Comparison of ENCODE assay signal across 8 mouse cellular contexts in the genomic region with DNA sequence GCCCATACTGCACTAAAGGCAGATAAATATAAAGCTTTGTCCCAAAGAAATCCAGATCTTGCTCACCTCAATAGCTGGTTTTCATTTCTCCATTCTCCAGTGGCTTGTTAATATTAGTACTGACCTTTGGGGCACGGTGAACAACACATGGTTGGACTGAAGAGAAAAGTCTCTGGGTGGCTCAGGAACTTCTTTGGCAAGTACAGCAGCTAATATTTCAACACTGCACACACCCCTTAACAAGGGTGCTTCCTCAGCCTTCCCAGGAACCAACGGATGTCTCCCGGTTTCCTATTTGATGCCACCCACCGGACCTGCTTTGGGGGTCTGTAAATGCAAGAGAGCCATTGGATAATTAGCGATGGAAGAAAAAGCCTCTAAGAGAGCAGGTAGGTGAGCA. TPM values are rescaled to one million over a fixed set of nuclear protein-coding genes. Genes with fewer than 3 reads are reported as not detected.
A peak's percentile ranks its signal among the peaks of the same experiment; 100 is the strongest.
DNase-seq lines count a peak whose midpoint lies in the region; ATAC-seq and TF ChIP-seq lines count a peak whose summit lies in the region.

A gene (minus strand): TSS at position 173 of the 400 bp plus-strand sequence.

- 0 out of 2 replicates have a peak, but pooled peaks cover 2% of the 10 kb centered on the region for H3K79me2 ChIP-seq in liver, adult 2 months (ENCODE audit: control insufficient read depth, insufficient read depth, low read length)

- peak within 1 kb of the TSS; percentile 7 for H3K4me3 ChIP-seq in liver, adult 2 months (ENCODE audit: insufficient read depth, low read depth, low read length)
- H3K4me3 ChIP-seq in bone marrow, adult 2 months (replicated peaks; ENCODE audit: control insufficient read depth, low read depth, low read length) = no peak within 1 kb of the TSS
- no peak within 1 kb of the TSS; the same call in 1 of the 2 replicates for H3K4me3 ChIP-seq in hindbrain, embryonic 11.5 days (ENCODE audit: low read depth, low read length)
- H3K4me3 ChIP-seq in liver, embryonic 15.5 days (replicated peaks) = peak within 1 kb of the TSS; percentile 70

- no peak for TF ChIP-seq CTCF in liver, adult 2 months (IDR thresholded peaks at IDR 0.05; ENCODE audit: low read depth, low read length)
- TF ChIP-seq CTCF in bone marrow, adult 2 months (IDR thresholded peaks at IDR 0.05; ENCODE audit: control insufficient read depth, insufficient read depth, low read length) = no peak

- TF ChIP-seq POLR2A in liver, adult 2 months (IDR thresholded peaks at IDR 0.05; ENCODE audit: extremely low read depth, insufficient read depth, low read length) = no peak
- TF ChIP-seq POLR2A in bone marrow, adult 2 months (IDR thresholded peaks at IDR 0.05; ENCODE audit: borderline replicate concordance, control insufficient read depth, low read depth, low read length) = no peak

- H3K4me2 ChIP-seq in hindbrain, embryonic 11.5 days (replicated peaks; ENCODE audit: low read depth, low read length) = no peak within 1 kb of the TSS
- peak within 1 kb of the TSS; percentile 80 for H3K4me2 ChIP-seq in liver, embryonic 15.5 days

- H3K9ac ChIP-seq in liver, adult 2 months (ENCODE audit: low read depth, low read length) = no peak within 1 kb of the TSS
- H3K9ac ChIP-seq in hindbrain, embryonic 11.5 days (ENCODE audit: low read depth, low read length) = no peak within 1 kb of the TSS
- H3K9ac ChIP-seq in liver, embryonic 15.5 days = no peak within 1 kb of the TSS

- no peaks in the 10 kb centered on the region for H3K27me3 ChIP-seq in liver, adult 2 months (ENCODE audit: control insufficient read depth, insufficient read depth, low read length)
- no peaks in the 10 kb centered on the region for H3K27me3 ChIP-seq in hindbrain, embryonic 11.5 days (ENCODE audit: control insufficient read depth, insufficient read depth, low read length)
- H3K27me3 ChIP-seq in liver, embryonic 15.5 days = no peaks in the 10 kb centered on the region

- 21% methylated on average over 5 of the region's 5 CpGs for WGBS in liver, adult 2 months
- 70% methylated on average over 5 of the region's 5 CpGs for WGBS in bone marrow, adult 2 months
- WGBS in hindbrain, embryonic 11.5 days = 81% methylated on average over 5 of the region's 5 CpGs
- 77% methylated on average over 5 of the region's 5 CpGs for WGBS in liver, embryonic 15.5 days (ENCODE audit: insufficient replicate concordance)

- peak; percentile 74 for DNase-seq in liver, adult 2 months (ENCODE audit: extremely low read depth, low read depth, low spot score)
- no peak for DNase-seq in liver
- no peak for DNase-seq in hindbrain, embryonic 11.5 days (ENCODE audit: low spot score)
- no peak for DNase-seq in right cerebral cortex, postnatal 4 days
- DNase-seq in embryo, embryonic 11 days = no peak

- H3K9me3 ChIP-seq in hindbrain, embryonic 11.5 days (ENCODE audit: control insufficient read depth, low read length) = no peaks in the 10 kb centered on the region
- H3K9me3 ChIP-seq in liver, embryonic 15.5 days (replicated peaks) = no peaks in the 10 kb centered on the region

- peaks cover 6% of the 10 kb centered on the region; the same call in 1 of the 2 replicates for H3K4me1 ChIP-seq in liver, adult 2 months (ENCODE audit: control insufficient read depth, insufficient read depth, low read length)
- H3K4me1 ChIP-seq in bone marrow, adult 2 months (ENCODE audit: control insufficient read depth, insufficient read depth, low read length) = no peaks in the 10 kb centered on the region
- H3K4me1 ChIP-seq in hindbrain, embryonic 11.5 days (replicated peaks; ENCODE audit: control insufficient read depth, insufficient read depth, low read length) = no peaks in the 10 kb centered on the region
- H3K4me1 ChIP-seq in liver, embryonic 15.5 days (replicated peaks) = peaks cover 28% of the 10 kb centered on the region

- no peak for ATAC-seq in hindbrain, embryonic 11.5 days (ENCODE audit: low FRiP score)
- no peak for ATAC-seq in liver, embryonic 15.5 days (ENCODE audit: insufficient read depth)
- ATAC-seq in granulocyte monocyte progenitor cell, adult 5-6 weeks (replicated peaks; ENCODE audit: poor library complexity, severe bottlenecking) = no peak

- H3K36me3 ChIP-seq in liver, adult 2 months (ENCODE audit: control insufficient read depth, insufficient read depth, low read length) = no peaks in the 10 kb centered on the region
- H3K36me3 ChIP-seq in hindbrain, embryonic 11.5 days (ENCODE audit: control insufficient read depth, insufficient read depth, low read length) = no peaks in the 10 kb centered on the region
- peaks cover 8% of the 10 kb centered on the region for H3K36me3 ChIP-seq in liver, embryonic 15.5 days (replicated peaks)

- peak within 1 kb of the TSS; percentile 55 for H3K27ac ChIP-seq in liver, adult 2 months (replicated peaks; ENCODE audit: insufficient read depth, low read depth, low read length)
- H3K27ac ChIP-seq in bone marrow, adult 2 months (ENCODE audit: control insufficient read depth, insufficient read depth, low read depth, low read length, poor library complexity) = no peak within 1 kb of the TSS
- no peak within 1 kb of the TSS for H3K27ac ChIP-seq in hindbrain, embryonic 11.5 days (ENCODE audit: low read depth, low read length)
- peak within 1 kb of the TSS; percentile 93 for H3K27ac ChIP-seq in liver, embryonic 15.5 days (replicated peaks)

RNA-seq across cellular contexts. Expression of the gene that starts here (rescaled TPM):
- 9.3 and 10.7 TPM in 2 replicates for total RNA-seq in liver, adult 2 months (2014; rRNA removed)
- polyA plus RNA-seq in liver, adult 2 months (2012; rRNA removed) = 5.6 and 5.7 TPM in 2 replicates
- polyA plus RNA-seq in bone marrow, adult 2 months (2011; ENCODE audit: insufficient read depth, insufficient read length, low replicate concordance, missing spikeins) = 5.3 and 20.0 TPM in 2 replicates
- 22.8 and 26.8 TPM in 2 replicates for polyA plus RNA-seq in hindbrain, embryonic 11.5 days (2014; fragmentation: Nextera tagmentation; extraction: Ambion mirVana)
- 11.1 and 12.4 TPM in 2 replicates for polyA plus RNA-seq in liver, embryonic 15.5 days (2015; fragmentation: Nextera tagmentation; extraction: Ambion mirVana)
- total RNA-seq in granulocyte monocyte progenitor cell, adult 5-6 weeks (2014; fragmentation: Nextera tagmentation) = 21.4 and 25.4 TPM in 2 replicates
- 6.3 and 7.5 TPM in 2 replicates for total RNA-seq in granulocyte monocyte progenitor cell, adult 5-6 weeks (2017)

Comparison
In these comparisons a context has a peak if more than half of its experiments do, and no peak if none do; other contexts are left out.
1. H3K27ac ChIP-seq: peak in liver, adult 2 months (single experiment) and liver, embryonic 15.5 days (single experiment); none in bone marrow, adult 2 months (single experiment) and hindbrain, embryonic 11.5 days (single experiment).
2. H3K4me3 ChIP-seq: peak in liver, adult 2 months (single experiment) and liver, embryonic 15.5 days (single experiment); none in bone marrow, adult 2 months (single experiment) and hindbrain, embryonic 11.5 days (single experiment).